Mouse (Mus musculus): ENCODE data around the gene Srp68.

GRCm38 (mm10) chr11:116201151-116201550, 72.9 kb downstream of the Srp68 start:
- TF ChIP-seq CTCF (IDR thresholded peaks at IDR 0.05; ENCODE audit: low read depth, low read length) (no peak), POLR2A (IDR thresholded peaks at IDR 0.05; ENCODE audit: extremely low read depth, insufficient read depth, low read length) (no peak)
